Mouse (Mus musculus): Measurements from ENCODE around the gene Dpyd.
A peak's percentile ranks its signal among the peaks of the same experiment; 100 is the strongest.

Gene Dpyd

GRCm38 (mm10) chr3:118561554-118562310 lies at the start of gene Dpyd:
TSS of gene Dpyd (plus strand) at chr3:118562129.
- DNase-seq (ENCODE audit: low read depth, low spot score): peak; percentile 83

- no peak for DNase-seq (ENCODE audit: low read depth, low spot score)
Measured at GRCm38 (mm10) chr3:118537676-118538075, 24.3 kb upstream of the Dpyd start.

GRCm38 (mm10) chr3:118541766-118542165 lies 20.2 kb upstream of the Dpyd start:
- DNase-seq (ENCODE audit: low read depth, low spot score): no peak

GRCm38 (mm10) chr3:118547551-118548210 lies 14.2 kb upstream of the Dpyd start:
- DNase-seq (ENCODE audit: low read depth, low spot score): no peak

- no peak for DNase-seq (ENCODE audit: low read depth, low spot score)
Measured at GRCm38 (mm10) chr3:118557605-118558004, 4.3 kb upstream of the Dpyd start.

- no peak for DNase-seq (ENCODE audit: low read depth, low spot score)
Measured at GRCm38 (mm10) chr3:118559936-118560335, 2.0 kb upstream of the Dpyd start.

GRCm38 (mm10) chr3:118562311-118562671 lies 362 bp downstream of the Dpyd start:
- DNase-seq (ENCODE audit: low read depth, low spot score): no peak

- DNase-seq (ENCODE audit: low read depth, low spot score): no peak
Measured at GRCm38 (mm10) chr3:118566779-118567178, 4.8 kb downstream of the Dpyd start.

- DNase-seq (ENCODE audit: low read depth, low spot score): no peak
Measured at GRCm38 (mm10) chr3:118570197-118570596, 8.3 kb downstream of the Dpyd start.

- no peak for DNase-seq (ENCODE audit: low read depth, low spot score)
Measured at GRCm38 (mm10) chr3:118590559-118590958, 28.6 kb downstream of the Dpyd start.

GRCm38 (mm10) chr3:118594864-118595263 lies 32.9 kb downstream of the Dpyd start:
- DNase-seq (ENCODE audit: low read depth, low spot score): no peak

- no peak for DNase-seq (ENCODE audit: low read depth, low spot score)
Measured at GRCm38 (mm10) chr3:118595693-118596092, 33.8 kb downstream of the Dpyd start.

- no peak for DNase-seq (ENCODE audit: low read depth, low spot score)
Measured at GRCm38 (mm10) chr3:118601689-118602640, 40.0 kb downstream of the Dpyd start.

GRCm38 (mm10) chr3:118608708-118609107 lies 46.8 kb downstream of the Dpyd start:
- DNase-seq (ENCODE audit: low read depth, low spot score): no peak

- peak; percentile 45 for DNase-seq (ENCODE audit: low read depth, low spot score)
Measured at GRCm38 (mm10) chr3:118626455-118627375, 64.8 kb downstream of the Dpyd start.

GRCm38 (mm10) chr3:118629737-118630136 lies 67.8 kb downstream of the Dpyd start:
- no peak for DNase-seq (ENCODE audit: low read depth, low spot score)

- no peak for DNase-seq (ENCODE audit: low read depth, low spot score)
Measured at GRCm38 (mm10) chr3:118646024-118646570, 84.2 kb downstream of the Dpyd start.

GRCm38 (mm10) chr3:118663987-118664692 lies 102.2 kb downstream of the Dpyd start:
- DNase-seq (ENCODE audit: low read depth, low spot score): no peak

- no peak for DNase-seq (ENCODE audit: low read depth, low spot score)
Measured at GRCm38 (mm10) chr3:118674121-118674745, 112.3 kb downstream of the Dpyd start.

GRCm38 (mm10) chr3:118675441-118675840 lies 113.5 kb downstream of the Dpyd start:
- no peak for DNase-seq (ENCODE audit: low read depth, low spot score)

All from ES-CJ7 (cell line).